25 mouse cellular contexts compared by ENCODE assay signal in genomic region chr15:31752632-31753031, GRCm38 (mm10).
A peak's percentile ranks its signal among the peaks of the same experiment; 100 is the strongest.
DNase-seq lines count a peak whose midpoint lies in the region; ATAC-seq and TF ChIP-seq lines count a peak whose summit lies in the region.
"Had no signal": no experiment of that assay in that cellular context is flagged by ENCODE, and none has a peak within 500 bp of the region (broad histone marks: within the 10 kb centered on the region; RNA-seq: fewer than 3 reads in every experiment).

No protein-coding gene starts in this region.

- no peak overlapping the region for H3K27ac ChIP-seq in forebrain, embryonic 11.5 days (ENCODE audit: low read depth, low read length)
- H3K27ac ChIP-seq in forebrain, postnatal 0 days (ENCODE audit: low read depth, low read length), result no peak overlapping the region
- no peak overlapping the region for H3K27ac ChIP-seq in midbrain, embryonic 11.5 days (ENCODE audit: low read depth, low read length)
- no peak overlapping the region for H3K27ac ChIP-seq in midbrain, embryonic 16.5 days (ENCODE audit: low read length)
- H3K27ac ChIP-seq in midbrain, embryonic 12.5 days (replicated peaks), result no peak overlapping the region
- H3K27ac ChIP-seq: embryonic facial prominence, embryonic 12.5 days; hindbrain, embryonic 10.5 days; liver, embryonic 12.5 days had no signal

- no peak overlapping the region for H3K4me2 ChIP-seq in forebrain, embryonic 11.5 days (ENCODE audit: low read depth, low read length, severe bottlenecking)
- no peak overlapping the region for H3K4me2 ChIP-seq in forebrain, postnatal 0 days (ENCODE audit: low read depth)
- no peak overlapping the region for H3K4me2 ChIP-seq in midbrain, embryonic 11.5 days
- H3K4me2 ChIP-seq in midbrain, embryonic 16.5 days (ENCODE audit: low read length), result no peak overlapping the region
- H3K4me2 ChIP-seq in midbrain, embryonic 12.5 days (replicated peaks), result no peak overlapping the region
- H3K4me2 ChIP-seq: embryonic facial prominence, embryonic 12.5 days; liver, embryonic 12.5 days had no signal

- peak; percentile 44 for ATAC-seq in forebrain, embryonic 11.5 days (replicated peaks; ENCODE audit: low FRiP score)
- no peak for ATAC-seq in forebrain, postnatal 0 days
- ATAC-seq in midbrain, embryonic 11.5 days (ENCODE audit: low FRiP score), result peak; percentile 57
- ATAC-seq in midbrain, embryonic 16.5 days, result no peak
- ATAC-seq in midbrain, embryonic 12.5 days (ENCODE audit: low FRiP score, low read depth), result peak; percentile 59
- ATAC-seq: liver, embryonic 12.5 days; liver, postnatal 0 days had no signal

- H3K36me3 ChIP-seq in forebrain, embryonic 11.5 days (ENCODE audit: control insufficient read depth, insufficient read depth, low read length), result no peaks in the 10 kb centered on the region
- H3K36me3 ChIP-seq in forebrain, postnatal 0 days (ENCODE audit: insufficient read depth), result no peaks in the 10 kb centered on the region
- no peaks in the 10 kb centered on the region for H3K36me3 ChIP-seq in midbrain, embryonic 11.5 days (ENCODE audit: control insufficient read depth, insufficient read depth, low read length)
- no peaks in the 10 kb centered on the region for H3K36me3 ChIP-seq in midbrain, embryonic 16.5 days (ENCODE audit: control insufficient read depth, insufficient read depth, low read length)
- H3K36me3 ChIP-seq in midbrain, embryonic 12.5 days, result no peaks in the 10 kb centered on the region
- H3K36me3 ChIP-seq: embryonic facial prominence, embryonic 12.5 days; G1E; hindbrain, embryonic 10.5 days; liver, embryonic 12.5 days had no signal

- H3K4me3 ChIP-seq in forebrain, embryonic 11.5 days (ENCODE audit: low read depth, low read length), result no peak overlapping the region
- no peak overlapping the region for H3K4me3 ChIP-seq in forebrain, postnatal 0 days (ENCODE audit: low read depth, low read length)
- no peak overlapping the region for H3K4me3 ChIP-seq in midbrain, embryonic 11.5 days (ENCODE audit: low read depth, low read length)
- H3K4me3 ChIP-seq in midbrain, embryonic 16.5 days (ENCODE audit: low read depth, low read length), result no peak overlapping the region
- no peak overlapping the region for H3K4me3 ChIP-seq in midbrain, embryonic 12.5 days
- H3K4me3 ChIP-seq: embryonic facial prominence, embryonic 12.5 days; hindbrain, embryonic 10.5 days; liver, embryonic 12.5 days had no signal

- TF ChIP-seq CTCF in forebrain, postnatal 0 days (IDR thresholded peaks at IDR 0.05; ENCODE audit: low read depth), result no peak

- peak; percentile 52 for DNase-seq in forebrain, embryonic 11.5 days (ENCODE audit: low spot score)
- DNase-seq in forebrain, postnatal 0 days, result no peak
- DNase-seq in midbrain, embryonic 11.5 days (ENCODE audit: low spot score, missing footprints), result no peak
- DNase-seq in kidney, adult 11 months, result no peak
- no peak for DNase-seq in cerebellum, adult 11-12 months
- DNase-seq: adrenal gland, postnatal 10 days; cerebellum, adult 11 months; cerebellum, adult 9-11 months; embryo, embryonic 11 days; gastrocnemius, postnatal 10 days; heart, postnatal 14 days; kidney, adult 2 months; kidney, postnatal 36 days; layer of hippocampus, postnatal 36 days; left cerebral cortex, postnatal 4 days; liver, postnatal 0 days; lung, postnatal 36 days; spleen, adult 18-20 months; thymus, postnatal 14 days had no signal

- WGBS in forebrain, embryonic 11.5 days, result 19% methylated on average over 2 of the region's 2 CpGs
- WGBS in forebrain, postnatal 0 days, result 18% methylated on average over 2 of the region's 2 CpGs
- whole genome bisulfite sequencing in midbrain, embryonic 11.5 days, result 23% methylated on average over 2 of the region's 2 CpGs
- WGBS in midbrain, embryonic 16.5 days, result 21% methylated on average over 2 of the region's 2 CpGs
- 42% methylated on average over 2 of the region's 2 CpGs for WGBS in midbrain, embryonic 12.5 days

- H3K9ac ChIP-seq in forebrain, embryonic 11.5 days (ENCODE audit: low read length), result no peak overlapping the region
- no peak overlapping the region for H3K9ac ChIP-seq in forebrain, postnatal 0 days
- no peak overlapping the region for H3K9ac ChIP-seq in midbrain, embryonic 11.5 days (ENCODE audit: low read length)
- no peak overlapping the region for H3K9ac ChIP-seq in midbrain, embryonic 16.5 days (ENCODE audit: low read depth, low read length)
- no peak overlapping the region for H3K9ac ChIP-seq in midbrain, embryonic 12.5 days (replicated peaks)
- H3K9ac ChIP-seq: embryonic facial prominence, embryonic 12.5 days; liver, embryonic 12.5 days; liver, postnatal 0 days had no signal

- H3K27me3 ChIP-seq in forebrain, embryonic 11.5 days (ENCODE audit: control insufficient read depth, insufficient read depth, low read length), result no peaks in the 10 kb centered on the region
- H3K27me3 ChIP-seq in forebrain, postnatal 0 days (ENCODE audit: insufficient read depth, low read length), result no peaks in the 10 kb centered on the region
- no peaks in the 10 kb centered on the region for H3K27me3 ChIP-seq in midbrain, embryonic 11.5 days (ENCODE audit: control insufficient read depth, insufficient read depth, low read length)
- no peaks in the 10 kb centered on the region for H3K27me3 ChIP-seq in midbrain, embryonic 16.5 days (ENCODE audit: control insufficient read depth, insufficient read depth, low read depth, low read length)
- no peaks in the 10 kb centered on the region for H3K27me3 ChIP-seq in midbrain, embryonic 12.5 days
- H3K27me3 ChIP-seq: embryonic facial prominence, embryonic 12.5 days; liver, embryonic 12.5 days had no signal

- no peaks in the 10 kb centered on the region for H3K9me3 ChIP-seq in forebrain, embryonic 11.5 days (ENCODE audit: control insufficient read depth, low read length)
- H3K9me3 ChIP-seq in forebrain, postnatal 0 days (ENCODE audit: low read length), result no peaks in the 10 kb centered on the region
- no peaks in the 10 kb centered on the region for H3K9me3 ChIP-seq in midbrain, embryonic 11.5 days (ENCODE audit: control insufficient read depth, low read length)
- no peaks in the 10 kb centered on the region for H3K9me3 ChIP-seq in midbrain, embryonic 16.5 days (replicated peaks; ENCODE audit: control insufficient read depth, low read length, poor library complexity, severe bottlenecking)
- H3K9me3 ChIP-seq in midbrain, embryonic 12.5 days, result no peaks in the 10 kb centered on the region
- H3K9me3 ChIP-seq: embryonic facial prominence, embryonic 12.5 days; G1E; liver, embryonic 12.5 days had no signal

- H3K4me1 ChIP-seq in forebrain, embryonic 11.5 days (replicated peaks; ENCODE audit: control insufficient read depth, insufficient read depth, low read length), result peaks cover 8% of the 10 kb centered on the region
- H3K4me1 ChIP-seq in forebrain, postnatal 0 days (ENCODE audit: insufficient read depth), result no peaks in the 10 kb centered on the region
- peaks cover 6% of the 10 kb centered on the region for H3K4me1 ChIP-seq in midbrain, embryonic 11.5 days (ENCODE audit: control insufficient read depth, insufficient read depth, low read length)
- H3K4me1 ChIP-seq in midbrain, embryonic 16.5 days (ENCODE audit: control insufficient read depth, insufficient read depth, low read length), result peaks cover 7% of the 10 kb centered on the region; the same call in 1 of the 2 replicates
- H3K4me1 ChIP-seq in midbrain, embryonic 12.5 days, result peaks cover 19% of the 10 kb centered on the region
- H3K4me1 ChIP-seq: embryonic facial prominence, embryonic 12.5 days; liver, embryonic 12.5 days had no signal

Comparison
In these comparisons a context has a peak if more than half of its experiments do, and no peak if none do; other contexts are left out.
1. ATAC-seq: peak in forebrain, embryonic 11.5 days (single experiment), midbrain, embryonic 11.5 days (single experiment) and midbrain, embryonic 12.5 days (single experiment); none in forebrain, postnatal 0 days (single experiment) and midbrain, embryonic 16.5 days (single experiment).